Mouse (Mus musculus): ENCODE data around the gene AU018091.

DNA sequence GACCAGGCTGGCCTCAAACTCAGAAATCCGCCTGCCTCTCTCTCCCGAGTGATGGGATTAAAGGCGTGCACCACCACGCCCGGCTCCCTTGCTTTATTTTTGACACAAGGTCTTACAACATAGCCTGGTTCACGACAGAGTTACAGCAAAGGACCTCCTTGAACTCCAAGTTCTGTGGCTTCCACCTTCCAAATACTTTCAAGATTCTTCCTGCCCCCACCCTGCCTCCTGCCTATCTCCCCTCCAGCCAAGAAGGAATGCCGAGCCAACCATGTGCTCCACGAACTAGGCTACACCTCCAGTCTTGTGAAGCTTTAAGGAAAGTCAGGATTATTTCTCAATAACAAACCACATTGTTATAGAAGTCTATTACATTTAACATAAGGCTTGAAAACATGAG, 42.5 kb upstream of the AU018091 start:
- TF ChIP-seq POLR2A (IDR thresholded peaks at IDR 0.05; ENCODE audit: extremely low read depth, insufficient read depth, low read length), result no peak
- no peak for TF ChIP-seq CTCF (IDR thresholded peaks at IDR 0.05; ENCODE audit: extremely low read depth, insufficient read depth, low read length)

All from cortical plate, adult 2 months (tissue).